14 mouse cellular contexts compared by ENCODE assay signal in the genomic region with DNA sequence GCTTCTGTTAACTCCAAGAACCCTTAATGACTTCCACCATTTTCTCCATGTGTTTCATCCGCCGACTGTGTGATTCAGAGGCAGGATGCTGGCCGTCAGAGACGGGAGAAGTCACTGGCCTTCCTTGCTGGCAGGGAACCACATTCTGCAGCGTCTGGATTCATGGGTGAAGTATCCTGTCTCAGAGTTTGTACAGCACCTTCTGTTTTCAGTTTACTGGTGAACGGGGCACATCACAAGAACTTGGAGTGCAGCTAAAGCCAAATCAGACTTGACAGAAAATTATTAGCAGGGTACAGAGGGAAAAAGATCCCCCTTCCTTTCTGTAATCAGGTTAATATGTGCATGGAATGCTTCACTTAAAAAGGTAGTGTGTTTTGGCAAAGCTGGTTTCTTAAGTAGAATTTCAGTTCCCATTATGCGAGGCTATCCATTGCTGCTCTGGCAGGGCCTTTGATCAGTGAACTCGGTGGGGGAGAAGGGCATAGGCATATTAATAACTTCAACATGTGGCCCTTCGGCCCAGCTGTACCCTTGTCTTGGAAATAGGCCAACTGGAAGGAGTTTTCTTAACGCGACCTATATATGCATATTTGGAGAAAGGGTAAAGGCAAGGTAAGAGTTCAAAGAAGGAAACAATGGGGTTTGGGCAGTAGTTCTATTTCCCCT.
DNase-seq lines count a peak whose midpoint lies in the region; ATAC-seq lines count a peak whose summit lies in the region.
"Had no signal": no experiment of that assay in that cellular context is flagged by ENCODE, and none has a peak within 500 bp of the region (broad histone marks: within the 10 kb centered on the region; RNA-seq: fewer than 3 reads in every experiment).

No protein-coding gene starts in this region.

- H3K36me3 ChIP-seq in midbrain, embryonic 11.5 days (ENCODE audit: control insufficient read depth, insufficient read depth, low read length) = no peaks in the 10 kb centered on the region
- no peaks in the 10 kb centered on the region for H3K36me3 ChIP-seq in midbrain, embryonic 14.5 days (ENCODE audit: control insufficient read depth, insufficient read depth, low read length)
- H3K36me3 ChIP-seq: forebrain, embryonic 15.5 days had no signal

- H3K27me3 ChIP-seq in midbrain, embryonic 11.5 days (ENCODE audit: control insufficient read depth, insufficient read depth, low read length) = no peaks in the 10 kb centered on the region
- no peaks in the 10 kb centered on the region for H3K27me3 ChIP-seq in midbrain, embryonic 14.5 days (ENCODE audit: control insufficient read depth, insufficient read depth, low read length)
- H3K27me3 ChIP-seq: forebrain, embryonic 15.5 days had no signal

- H3K9me3 ChIP-seq in midbrain, embryonic 11.5 days (ENCODE audit: control insufficient read depth, low read length) = no peaks in the 10 kb centered on the region
- H3K9me3 ChIP-seq in midbrain, embryonic 14.5 days (ENCODE audit: control insufficient read depth, low read length) = no peaks in the 10 kb centered on the region; the same call in 1 of the 2 replicates
- H3K9me3 ChIP-seq: forebrain, embryonic 15.5 days had no signal

- H3K27ac ChIP-seq in midbrain, embryonic 11.5 days (ENCODE audit: low read depth, low read length) = no peak overlapping the region
- H3K27ac ChIP-seq in midbrain, embryonic 14.5 days (replicated peaks; ENCODE audit: low read depth, low read length) = no peak overlapping the region
- H3K27ac ChIP-seq: forebrain, embryonic 15.5 days had no signal

- no peak overlapping the region for H3K4me2 ChIP-seq in midbrain, embryonic 11.5 days
- H3K4me2 ChIP-seq in midbrain, embryonic 14.5 days (ENCODE audit: low read length) = no peak overlapping the region
- H3K4me2 ChIP-seq: forebrain, embryonic 15.5 days had no signal

- H3K4me3 ChIP-seq in midbrain, embryonic 11.5 days (ENCODE audit: low read depth, low read length) = no peak overlapping the region
- no peak overlapping the region for H3K4me3 ChIP-seq in midbrain, embryonic 14.5 days (replicated peaks; ENCODE audit: low read depth, low read length)
- H3K4me3 ChIP-seq: forebrain, embryonic 15.5 days had no signal

- 69% methylated on average over 11 of the region's 11 CpGs for WGBS in midbrain, embryonic 11.5 days
- WGBS in midbrain, embryonic 14.5 days = 72% methylated on average over 11 of the region's 11 CpGs

- H3K9ac ChIP-seq in midbrain, embryonic 11.5 days (ENCODE audit: low read length) = no peak overlapping the region
- no peak overlapping the region for H3K9ac ChIP-seq in midbrain, embryonic 14.5 days (replicated peaks; ENCODE audit: low read length)
- H3K9ac ChIP-seq: forebrain, embryonic 15.5 days had no signal

- ATAC-seq in midbrain, embryonic 11.5 days (ENCODE audit: low FRiP score) = no peak
- ATAC-seq in midbrain, embryonic 14.5 days (ENCODE audit: low FRiP score, low TSS enrichment) = no peak
- ATAC-seq: forebrain, embryonic 15.5 days had no signal

- peak; percentile 82 for DNase-seq in midbrain, embryonic 11.5 days (ENCODE audit: low spot score, missing footprints)
- no peak for DNase-seq in midbrain, embryonic 14.5 days
- peak; percentile 14 for DNase-seq in embryo, embryonic 9.5 days (ENCODE audit: extremely low spot score)
- peak; percentile 87 for DNase-seq in forelimb bud, embryonic 11.5 days (ENCODE audit: low read depth, low spot score)
- peak; percentile 36 for DNase-seq in retina, postnatal 1 day
- DNase-seq in heart, adult 8-10 months (ENCODE audit: low spot score) = no peak
- DNase-seq in right cerebral cortex, adult 2 months (ENCODE audit: low spot score in 2 of 2) = no peak
- DNase-seq: adrenal gland, postnatal 14 days; cerebellum, postnatal 25 days; heart, adult 11 months; heart, postnatal 14 days; kidney, adult 11 months; lung, adult 18-20 months had no signal

- no peaks in the 10 kb centered on the region for H3K4me1 ChIP-seq in midbrain, embryonic 11.5 days (ENCODE audit: control insufficient read depth, insufficient read depth, low read length)
- no peaks in the 10 kb centered on the region for H3K4me1 ChIP-seq in midbrain, embryonic 14.5 days (ENCODE audit: control insufficient read depth, insufficient read depth, low read length)
- H3K4me1 ChIP-seq: forebrain, embryonic 15.5 days had no signal

Comparison
In these comparisons a context has a peak if more than half of its experiments do, and no peak if none do; other contexts are left out.
1. DNase-seq: peak in midbrain, embryonic 11.5 days (single experiment), embryo, embryonic 9.5 days (single experiment), forelimb bud, embryonic 11.5 days (single experiment) and retina, postnatal 1 day (single experiment); none in midbrain, embryonic 14.5 days (single experiment), heart, adult 8-10 months (single experiment) and right cerebral cortex, adult 2 months (0 of 2).